Mouse (Mus musculus): ENCODE measurements around the gene Pdzph1. TPM values are rescaled to one million over a fixed set of nuclear protein-coding genes. Genes with fewer than 3 reads are reported as not detected.

Gene Pdzph1
- total and polyA plus RNA-seq, 3 experiments: not detected

DNA sequence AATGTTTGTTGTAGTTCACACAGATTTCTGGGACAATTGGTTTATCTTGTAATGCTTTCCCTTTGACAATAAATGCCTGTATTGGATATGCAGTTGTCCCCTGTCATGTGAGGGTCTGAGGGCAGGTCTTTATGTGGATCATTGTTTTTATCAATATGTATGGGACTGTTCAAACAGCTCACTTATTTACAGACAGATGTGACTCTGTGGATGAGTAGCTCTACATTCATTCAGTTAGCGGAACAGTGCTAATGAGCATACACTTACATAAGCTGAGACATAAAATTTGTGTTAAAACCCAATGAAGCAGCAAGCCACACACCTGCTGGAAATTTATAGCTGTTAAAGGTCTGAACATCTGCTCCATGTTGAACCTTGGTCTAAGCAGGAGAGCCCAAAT, 34.1 kb downstream of the Pdzph1 start:
- intact Hi-C loops (cut with DNase I): no loop called here
- Histone ChIP-seq H3K4me3 (no peak overlapping the region), H3K79me2 (replicated peaks; ENCODE audit: control insufficient read depth, insufficient read depth, low read length) (no peaks in the 10 kb centered on the region), H3K36me3 (ENCODE audit: control insufficient read depth, insufficient read depth, low read length) (no peaks in the 10 kb centered on the region), H3K27ac (no peak overlapping the region), H3K9ac (ENCODE audit: low read depth, low read length) (no peak overlapping the region), H3K4me1 (ENCODE audit: control insufficient read depth, insufficient read depth, low read length) (no peaks in the 10 kb centered on the region), H3K27me3 (ENCODE audit: control insufficient read depth, insufficient read depth, low read length) (no peaks in the 10 kb centered on the region)
- no peak for DNase-seq
- TF ChIP-seq CTCF (IDR thresholded peaks at IDR 0.05): no peak
- TF ChIP-seq EP300 (IDR thresholded peaks at IDR 0.05; ENCODE audit: insufficient read depth, low read depth, low read length): no peak
- no peak for TF ChIP-seq POLR2A (IDR thresholded peaks at IDR 0.05; ENCODE audit: insufficient read depth, low read depth, low read length)
- WGBS: 92% methylated on average over 1 of the region's 1 CpGs

DNA sequence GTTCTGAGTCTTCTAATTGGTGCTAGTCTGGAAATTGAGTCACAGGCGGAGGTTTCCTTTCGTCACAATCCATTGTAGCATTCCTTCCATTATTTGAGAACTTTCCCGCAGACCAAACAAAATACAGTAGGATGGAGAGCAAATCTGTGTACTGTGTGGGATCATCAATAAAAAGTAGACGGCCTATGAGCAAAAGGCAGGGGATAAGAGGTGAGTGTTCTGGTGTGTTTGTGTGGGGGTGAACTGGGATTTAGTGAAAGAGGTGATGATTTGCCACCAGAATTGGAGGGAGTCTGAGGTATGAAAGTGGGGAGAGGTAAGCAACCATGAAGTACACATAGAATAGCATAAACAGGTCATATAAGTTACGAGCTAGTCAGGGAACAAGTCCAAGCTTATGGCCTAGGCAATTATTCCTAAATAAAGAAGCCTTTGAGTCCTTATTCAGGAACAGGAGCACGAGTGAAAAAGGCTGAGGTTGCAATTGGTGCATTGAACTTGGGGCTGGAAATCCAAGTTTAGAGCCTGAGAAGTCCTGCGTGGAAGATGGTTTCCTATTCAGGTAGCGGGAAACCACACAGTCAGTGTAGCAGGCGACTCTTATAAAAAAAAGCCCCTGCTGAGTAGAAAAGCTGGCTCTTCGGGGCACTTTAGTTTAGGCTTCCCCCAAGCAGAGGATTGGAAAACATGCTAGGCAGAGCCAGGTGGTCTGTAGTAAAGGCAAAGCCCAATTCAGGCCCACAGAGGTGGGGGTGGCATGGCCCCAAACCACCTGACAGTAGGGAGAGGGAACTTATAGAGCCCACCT, 48.0 kb downstream of the Pdzph1 start:
- no peaks in the 10 kb centered on the region for H3K79me2 ChIP-seq (replicated peaks; ENCODE audit: control insufficient read depth, insufficient read depth, low read length)
- WGBS: 75% methylated on average over 10 of the region's 10 CpGs
- H3K27me3 ChIP-seq (ENCODE audit: control insufficient read depth, insufficient read depth, low read length): no peaks in the 10 kb centered on the region
- intact Hi-C loops (cut with DNase I): no loop called here
- no peaks in the 10 kb centered on the region for H3K36me3 ChIP-seq (ENCODE audit: control insufficient read depth, insufficient read depth, low read length)
- H3K27ac ChIP-seq: no peak overlapping the region
- H3K9ac ChIP-seq (ENCODE audit: low read depth, low read length): no peak overlapping the region
- no peak for DNase-seq
- TF ChIP-seq POLR2A (IDR thresholded peaks at IDR 0.05; ENCODE audit: insufficient read depth, low read depth, low read length): no peak
- no peak for TF ChIP-seq CTCF (IDR thresholded peaks at IDR 0.05)
- no peak for TF ChIP-seq EP300 (IDR thresholded peaks at IDR 0.05; ENCODE audit: insufficient read depth, low read depth, low read length)
- H3K4me1 ChIP-seq (ENCODE audit: control insufficient read depth, insufficient read depth, low read length): no peaks in the 10 kb centered on the region
- H3K4me3 ChIP-seq: no peak overlapping the region

- no peak for TF ChIP-seq POLR2A (IDR thresholded peaks at IDR 0.05; ENCODE audit: insufficient read depth, low read depth, low read length)
- TF ChIP-seq EP300 (IDR thresholded peaks at IDR 0.05; ENCODE audit: insufficient read depth, low read depth, low read length): no peak
- no peak for TF ChIP-seq CTCF (IDR thresholded peaks at IDR 0.05)
- Histone ChIP-seq H3K79me2 (replicated peaks; ENCODE audit: control insufficient read depth, insufficient read depth, low read length) (no peaks in the 10 kb centered on the region), H3K36me3 (ENCODE audit: control insufficient read depth, insufficient read depth, low read length) (no peaks in the 10 kb centered on the region), H3K9ac (ENCODE audit: low read depth, low read length) (no peak overlapping the region), H3K4me3 (no peak overlapping the region), H3K27ac (no peak overlapping the region), H3K4me1 (ENCODE audit: control insufficient read depth, insufficient read depth, low read length) (no peaks in the 10 kb centered on the region), H3K27me3 (ENCODE audit: control insufficient read depth, insufficient read depth, low read length) (no peaks in the 10 kb centered on the region)
- DNase-seq: no peak
- intact Hi-C loops (cut with DNase I): no loop called here
- WGBS: 64% methylated on average over 1 of the region's 1 CpGs
Measured at GRCm38 (mm10) chr17:58938598-58938997, 52.6 kb downstream of the Pdzph1 start.

DNA sequence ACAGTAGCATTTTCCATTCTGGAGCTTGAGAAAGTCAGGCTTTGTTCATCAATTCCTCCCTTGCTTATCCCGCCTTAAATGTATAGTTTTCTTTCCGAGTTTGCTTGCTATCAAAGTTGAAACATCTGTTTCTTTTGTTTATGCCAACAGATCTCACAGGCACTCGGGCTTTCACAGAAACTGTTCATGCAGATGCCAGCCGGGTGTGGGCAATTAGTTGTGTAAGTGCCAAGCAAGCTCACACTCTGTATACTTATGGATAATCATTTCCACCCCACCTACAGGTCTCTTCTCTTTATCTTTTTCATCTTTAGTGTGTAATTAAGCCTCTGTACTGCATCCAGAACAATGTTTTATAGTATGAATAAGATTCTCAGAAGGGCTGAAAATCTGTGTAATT, 53.6 kb downstream of the Pdzph1 start:
- Histone ChIP-seq H3K27me3 (ENCODE audit: control insufficient read depth, insufficient read depth, low read length) (no peaks in the 10 kb centered on the region), H3K27ac (no peak overlapping the region), H3K4me3 (no peak overlapping the region), H3K9ac (ENCODE audit: low read depth, low read length) (no peak overlapping the region), H3K4me1 (ENCODE audit: control insufficient read depth, insufficient read depth, low read length) (no peaks in the 10 kb centered on the region), H3K36me3 (ENCODE audit: control insufficient read depth, insufficient read depth, low read length) (no peaks in the 10 kb centered on the region), H3K79me2 (replicated peaks; ENCODE audit: control insufficient read depth, insufficient read depth, low read length) (no peaks in the 10 kb centered on the region)
- no peak for DNase-seq
- 56% methylated on average over 4 of the region's 4 CpGs for WGBS
- TF ChIP-seq POLR2A (IDR thresholded peaks at IDR 0.05; ENCODE audit: insufficient read depth, low read depth, low read length): no peak
- TF ChIP-seq EP300 (IDR thresholded peaks at IDR 0.05; ENCODE audit: insufficient read depth, low read depth, low read length): no peak
- TF ChIP-seq CTCF (IDR thresholded peaks at IDR 0.05): no peak
- intact Hi-C loops (cut with DNase I): no loop called here

DNA sequence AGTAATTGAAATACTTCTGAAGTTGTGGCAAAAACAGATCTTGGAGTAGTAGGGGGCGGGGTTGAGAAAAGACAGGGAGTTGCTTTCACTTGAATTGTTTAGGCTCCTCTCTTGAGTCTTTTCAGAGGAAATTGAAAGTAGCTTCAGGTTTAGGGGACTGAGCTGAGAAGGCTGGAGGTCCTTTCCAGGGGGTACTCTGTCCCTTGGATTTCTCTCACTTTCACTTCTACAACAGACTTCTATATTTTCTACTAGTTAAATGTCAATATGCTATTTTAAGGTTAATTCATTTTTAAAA, 58.2 kb downstream of the Pdzph1 start:
- Histone ChIP-seq H3K4me3 (no peak overlapping the region), H3K27me3 (ENCODE audit: control insufficient read depth, insufficient read depth, low read length) (no peaks in the 10 kb centered on the region), H3K36me3 (ENCODE audit: control insufficient read depth, insufficient read depth, low read length) (no peaks in the 10 kb centered on the region), H3K79me2 (replicated peaks; ENCODE audit: control insufficient read depth, insufficient read depth, low read length) (no peaks in the 10 kb centered on the region), H3K27ac (no peak overlapping the region), H3K9ac (ENCODE audit: low read depth, low read length) (no peak overlapping the region), H3K4me1 (ENCODE audit: control insufficient read depth, insufficient read depth, low read length) (no peaks in the 10 kb centered on the region)
- WGBS: 26% methylated on average over 1 of the region's 1 CpGs
- intact Hi-C loops (cut with DNase I): no loop called here
- TF ChIP-seq EP300 (IDR thresholded peaks at IDR 0.05; ENCODE audit: insufficient read depth, low read depth, low read length) (no peak), POLR2A (IDR thresholded peaks at IDR 0.05; ENCODE audit: insufficient read depth, low read depth, low read length) (no peak), CTCF (IDR thresholded peaks at IDR 0.05) (no peak)
- no peak for DNase-seq

- WGBS: 16% methylated on average over 2 of the region's 2 CpGs
- intact Hi-C loops (cut with DNase I): no loop called here
Measured at GRCm38 (mm10) chr17:58932279-58932982, 58.7 kb downstream of the Pdzph1 start.

More at GRCm38 (mm10) chr17:58932279-58932982, 58.7 kb downstream of the Pdzph1 start:
- no peak overlapping the region for H3K4me3 ChIP-seq
- DNase-seq: no peak
- no peaks in the 10 kb centered on the region for H3K27me3 ChIP-seq (ENCODE audit: control insufficient read depth, insufficient read depth, low read length)
- H3K9ac ChIP-seq (ENCODE audit: low read depth, low read length): no peak overlapping the region
- H3K4me1 ChIP-seq (ENCODE audit: control insufficient read depth, insufficient read depth, low read length): no peaks in the 10 kb centered on the region
- H3K79me2 ChIP-seq (replicated peaks; ENCODE audit: control insufficient read depth, insufficient read depth, low read length): no peaks in the 10 kb centered on the region
- no peak for TF ChIP-seq POLR2A (IDR thresholded peaks at IDR 0.05; ENCODE audit: insufficient read depth, low read depth, low read length)
- no peak for TF ChIP-seq EP300 (IDR thresholded peaks at IDR 0.05; ENCODE audit: insufficient read depth, low read depth, low read length)
- no peak for TF ChIP-seq CTCF (IDR thresholded peaks at IDR 0.05)
- no peak overlapping the region for H3K27ac ChIP-seq
- no peaks in the 10 kb centered on the region for H3K36me3 ChIP-seq (ENCODE audit: control insufficient read depth, insufficient read depth, low read length)

Measured in heart, adult 2 months (tissue).